Mouse (Mus musculus) MEL (cell line): ENCODE data around the gene Comp.

ENCODE experiments used
- CTCF ChIP-seq, 3 experiments: IDR thresholded peaks in 2 of 3; conservative IDR thresholded peaks in 1 of 3; 2 replicates each; pipeline ENCODE4 v1.5.1; 2011 to 2012; ENCODE audit warnings: low read length in 3 of 3, low read depth in 2 of 3, mild to moderate bottlenecking in 2 of 3, improper control_type of control experiment in 1 of 3, inconsistent platforms in 1 of 3, mixed read lengths in 1 of 3, moderate library complexity in 1 of 3; ENCODE audit not compliant: control insufficient read depth in 1 of 3, insufficient read depth in 1 of 3, poor library complexity in 1 of 3, severe bottlenecking in 1 of 3
- ELF1 ChIP-seq: IDR thresholded peaks from 2 replicates; pipeline ENCODE4 v1.6.1; 2014; ENCODE audit warnings: low read depth, mild to moderate bottlenecking, inconsistent platforms, low read length, improper control_type of control experiment, moderate library complexity
- GATA1 ChIP-seq: IDR thresholded peaks from 2 replicates; pipeline ENCODE4 v1.6.1; 2011; ENCODE audit warnings: low read depth, low read length, improper control_type of control experiment
- POLR2A ChIP-seq, 2 experiments: IDR thresholded peaks; 2 replicates each; pipeline ENCODE4 v1.6.1; 2011 to 2012; ENCODE audit warnings: low read length in 2 of 2, mild to moderate bottlenecking in 2 of 2, control low read depth in 1 of 2, improper control_type of control experiment in 1 of 2, low read depth in 1 of 2, moderate library complexity in 1 of 2; ENCODE audit not compliant: control insufficient read depth in 1 of 2, insufficient read depth in 1 of 2, poor library complexity in 1 of 2

DNA sequence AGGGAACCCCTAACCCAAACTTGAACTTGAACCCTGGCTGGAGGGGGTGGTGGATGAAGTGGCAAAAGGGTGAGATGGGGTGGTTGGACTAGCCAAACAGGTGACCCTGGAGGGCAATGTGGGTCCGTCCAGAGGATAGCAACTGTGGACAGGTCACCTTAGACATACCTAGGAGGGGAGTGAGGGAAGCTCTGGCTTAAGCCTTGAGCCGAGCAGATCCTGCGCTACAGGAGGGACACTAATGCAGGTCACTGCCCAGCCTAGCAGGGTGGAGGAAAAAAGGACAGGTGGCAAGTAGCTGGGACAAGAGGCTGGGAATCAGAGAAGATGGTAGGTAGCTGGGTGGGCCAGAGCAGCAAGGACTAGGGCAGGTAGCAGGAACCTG lies 21.4 kb upstream of the Comp start:
- TF ChIP-seq CTCF (IDR thresholded peaks at IDR 0.05 in 2 of 3, conservative IDR thresholded peaks at IDR 0.05 in 1 of 3; ENCODE audit: control insufficient read depth in 1 of 3, insufficient read depth in 1 of 3, low read depth in 2 of 3, low read length in 3 of 3, poor library complexity in 1 of 3, severe bottlenecking in 1 of 3) (no peak), POLR2A (IDR thresholded peaks at IDR 0.05; ENCODE audit: control insufficient read depth in 1 of 2, insufficient read depth in 1 of 2, low read depth in 1 of 2, low read length in 2 of 2, poor library complexity in 1 of 2) (no peak), GATA1 (no peak), ELF1 (no peak)
